Mouse (Mus musculus) embryonic facial prominence, embryonic 13.5 days (tissue): ENCODE data around the gene Dscaml1. TPM values are rescaled to one million over a fixed set of nuclear protein-coding genes. Genes with fewer than 3 reads are reported as not detected.

ENCODE experiments used
- ATAC-seq: fragments of 200-750 bp; cut with Nextera tagmentation; 2 replicates; pipeline ENCODE4 v1.8.0; 2017; ENCODE audit warnings: low read depth; ENCODE audit not compliant: insufficient number of reproducible peaks, insufficient read depth, low FRiP score, low TSS enrichment
- H3K27ac ChIP-seq: fragments of 300-500 bp; sonication (generic); 2 replicates; pipeline ENCODE4 v1.5.1; 2015; ENCODE audit warnings: moderate library complexity, mild to moderate bottlenecking, inconsistent platforms
- H3K27me3 ChIP-seq: fragments of 300-500 bp; sonication (generic); 2 replicates; pipeline ENCODE4 v1.6.1; 2015; ENCODE audit warnings: mild to moderate bottlenecking, inconsistent platforms
- H3K36me3 ChIP-seq: fragments of 300-500 bp; sonication (generic); 2 replicates; pipeline ENCODE4 v1.6.1; 2015; ENCODE audit warnings: mild to moderate bottlenecking, inconsistent platforms
- H3K4me1 ChIP-seq: fragments of 300-500 bp; sonication (generic); 2 replicates; pipeline ENCODE4 v1.6.1; 2015; ENCODE audit warnings: inconsistent platforms
- H3K4me2 ChIP-seq: fragments of 300-500 bp; sonication (generic); 2 replicates; pipeline ENCODE4 v1.6.1; 2015; ENCODE audit warnings: moderate library complexity, mild to moderate bottlenecking, inconsistent platforms
- H3K4me3 ChIP-seq: fragments of 300-500 bp; sonication (generic); 2 replicates; pipeline ENCODE4 v1.5.1; 2015; ENCODE audit warnings: mild to moderate bottlenecking, inconsistent platforms
- H3K9ac ChIP-seq: fragments of 300-500 bp; sonication (generic); 2 replicates; pipeline ENCODE4 v1.6.1; 2015; ENCODE audit warnings: mild to moderate bottlenecking, inconsistent platforms
- H3K9me3 ChIP-seq: fragments of 300-500 bp; sonication (generic); 2 replicates; pipeline ENCODE4 v1.6.1; 2016; ENCODE audit warnings: inconsistent platforms
- WGBS: fragments of 180-500 bp; shearing (Covaris S2); methylation state at CpG from one replicate; pipeline ENCODE4 v1.1.7; 2015; ENCODE audit warnings: mixed read lengths; 5-methylcytosine and 5-hydroxymethylcytosine counted together
- polyA plus RNA-seq: library from polyadenylated mRNA; unstranded; fragments of >200 nt; fragmentation: Nextera tagmentation; extraction: Ambion mirVana; gene quantifications from 2 replicates; pipeline ENCODE4 v1.2.1, GENCODE M21; 2015

The Dscaml1 gene
- polyA plus RNA-seq, 1 experiment from 2014 or later = 0.97 TPM

DNA sequence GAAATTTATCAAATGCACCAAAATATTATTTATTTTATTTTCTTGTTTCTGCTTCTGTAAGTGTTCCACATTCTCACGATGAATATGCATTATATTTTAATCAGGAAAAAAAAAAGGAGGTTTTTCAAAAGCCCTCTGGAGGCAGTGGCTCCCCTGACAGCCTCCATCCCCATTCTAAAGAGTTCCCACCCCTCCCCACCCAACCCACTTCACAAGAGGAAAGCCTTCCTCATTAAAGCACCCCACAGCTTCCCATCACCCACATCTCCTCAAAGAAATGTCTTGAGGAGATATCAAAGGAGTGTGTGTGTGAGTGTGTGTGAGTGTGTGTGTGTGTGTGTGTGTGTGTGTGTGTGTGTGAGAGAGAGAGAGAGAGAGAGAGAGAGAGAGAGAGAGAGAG lies 188.2 kb downstream of the Dscaml1 start:
- 80% methylated on average over 1 of the region's 1 CpGs for WGBS
- H3K4me1 ChIP-seq = no peaks in the 10 kb centered on the region
- no peak overlapping the region for H3K4me2 ChIP-seq
- H3K9ac ChIP-seq = no peak overlapping the region
- no peak overlapping the region for H3K27ac ChIP-seq
- no peaks in the 10 kb centered on the region for H3K36me3 ChIP-seq
- no peak overlapping the region for H3K4me3 ChIP-seq
- ATAC-seq = no peak
- no peaks in the 10 kb centered on the region for H3K9me3 ChIP-seq
- 0 out of 2 replicates have a peak, but pooled peaks cover 4% of the 10 kb centered on the region for H3K27me3 ChIP-seq

- H3K36me3 ChIP-seq = no peaks in the 10 kb centered on the region
- no peak for ATAC-seq
- H3K9ac ChIP-seq = no peak overlapping the region
- H3K27ac ChIP-seq = no peak overlapping the region
- H3K4me1 ChIP-seq = 0 out of 2 replicates have a peak, but pooled peaks cover 2% of the 10 kb centered on the region
- WGBS = 87% methylated on average over 10 of the region's 10 CpGs
- H3K9me3 ChIP-seq = no peaks in the 10 kb centered on the region
- 0 out of 2 replicates have a peak, but pooled peaks cover 4% of the 10 kb centered on the region for H3K27me3 ChIP-seq
- H3K4me3 ChIP-seq = no peak overlapping the region
- no peak overlapping the region for H3K4me2 ChIP-seq
Measured at GRCm38 (mm10) chr9:45617889-45618288, 191.5 kb downstream of the Dscaml1 start.

DNA sequence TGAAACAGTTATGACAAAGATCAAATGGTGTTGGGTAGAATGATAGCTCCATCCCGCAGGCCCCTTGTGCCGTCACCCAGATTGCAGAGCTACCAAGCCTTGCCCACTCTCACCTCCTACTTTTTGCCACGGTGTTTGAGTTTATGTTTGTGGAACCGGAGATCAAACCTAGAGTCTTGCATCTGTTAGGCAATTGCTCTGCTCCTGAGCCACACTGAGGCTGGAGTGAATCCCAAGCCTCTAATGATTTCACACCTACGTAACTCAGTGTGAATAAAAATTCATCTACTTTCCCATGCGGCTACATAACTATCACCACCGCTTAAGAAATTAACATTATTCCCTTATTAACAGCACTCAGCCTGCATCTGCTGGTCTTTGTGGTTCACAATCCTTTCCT lies 192.0 kb downstream of the Dscaml1 start:
- H3K4me3 ChIP-seq = no peak overlapping the region
- H3K36me3 ChIP-seq = no peaks in the 10 kb centered on the region
- H3K9ac ChIP-seq = no peak overlapping the region
- H3K4me2 ChIP-seq = no peak overlapping the region
- H3K27ac ChIP-seq = no peak overlapping the region
- 0 out of 2 replicates have a peak, but pooled peaks cover 4% of the 10 kb centered on the region for H3K4me1 ChIP-seq
- 93% methylated on average over 7 of the region's 7 CpGs for WGBS
- H3K9me3 ChIP-seq = no peaks in the 10 kb centered on the region
- 0 out of 2 replicates have a peak, but pooled peaks cover 4% of the 10 kb centered on the region for H3K27me3 ChIP-seq
- no peak for ATAC-seq

DNA sequence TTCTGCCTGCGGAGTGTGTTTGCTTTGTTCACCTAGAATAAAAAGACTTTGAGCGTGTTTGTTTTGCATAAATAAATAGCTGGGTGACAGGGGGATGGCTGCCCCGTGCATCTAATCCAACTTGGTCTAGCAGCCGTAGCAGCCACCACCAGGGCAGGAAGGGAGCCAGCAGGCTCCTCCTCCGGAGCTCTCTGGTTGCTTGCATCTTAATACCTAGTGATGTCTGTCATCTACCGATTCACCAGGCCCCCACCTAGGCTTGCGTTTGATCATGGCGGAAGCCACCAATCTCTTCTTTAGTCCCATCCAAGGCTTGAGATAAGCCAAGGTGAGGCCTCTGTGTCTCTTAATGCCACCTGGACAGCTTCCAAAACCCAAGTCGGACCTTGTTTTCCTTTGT lies 193.6 kb downstream of the Dscaml1 start:
- Histone ChIP-seq H3K4me1 (0 out of 2 replicates have a peak, but pooled peaks cover 4% of the 10 kb centered on the region), H3K4me2 (no peak overlapping the region), H3K9ac (no peak overlapping the region), H3K27me3 (0 out of 2 replicates have a peak, but pooled peaks cover 4% of the 10 kb centered on the region), H3K27ac (no peak overlapping the region), H3K36me3 (no peaks in the 10 kb centered on the region), H3K9me3 (no peaks in the 10 kb centered on the region), H3K4me3 (no peak overlapping the region)
- ATAC-seq = no peak
- WGBS = 72% methylated on average over 9 of the region's 9 CpGs

GRCm38 (mm10) chr9:45620920-45621319 lies 194.5 kb downstream of the Dscaml1 start:
- H3K9me3 ChIP-seq = no peaks in the 10 kb centered on the region
- ATAC-seq = no peak
- no peak overlapping the region for H3K9ac ChIP-seq
- no peak overlapping the region for H3K4me3 ChIP-seq
- no peak overlapping the region for H3K27ac ChIP-seq
- 88% methylated on average over 4 of the region's 4 CpGs for WGBS
- H3K4me1 ChIP-seq = 0 out of 2 replicates have a peak, but pooled peaks cover 7% of the 10 kb centered on the region
- H3K27me3 ChIP-seq = 0 out of 2 replicates have a peak, but pooled peaks cover 4% of the 10 kb centered on the region
- no peaks in the 10 kb centered on the region for H3K36me3 ChIP-seq
- no peak overlapping the region for H3K4me2 ChIP-seq

GRCm38 (mm10) chr9:45625889-45626446 lies 199.5 kb downstream of the Dscaml1 start:
- ATAC-seq = no peak
- Histone ChIP-seq H3K27ac (no peak overlapping the region), H3K4me3 (no peak overlapping the region), H3K4me1 (0 out of 2 replicates have a peak, but pooled peaks cover 12% of the 10 kb centered on the region), H3K36me3 (no peaks in the 10 kb centered on the region), H3K9me3 (no peaks in the 10 kb centered on the region), H3K4me2 (no peak overlapping the region), H3K27me3 (no peaks in the 10 kb centered on the region), H3K9ac (no peak overlapping the region)
- WGBS = 57% methylated on average over 6 of the region's 6 CpGs

DNA sequence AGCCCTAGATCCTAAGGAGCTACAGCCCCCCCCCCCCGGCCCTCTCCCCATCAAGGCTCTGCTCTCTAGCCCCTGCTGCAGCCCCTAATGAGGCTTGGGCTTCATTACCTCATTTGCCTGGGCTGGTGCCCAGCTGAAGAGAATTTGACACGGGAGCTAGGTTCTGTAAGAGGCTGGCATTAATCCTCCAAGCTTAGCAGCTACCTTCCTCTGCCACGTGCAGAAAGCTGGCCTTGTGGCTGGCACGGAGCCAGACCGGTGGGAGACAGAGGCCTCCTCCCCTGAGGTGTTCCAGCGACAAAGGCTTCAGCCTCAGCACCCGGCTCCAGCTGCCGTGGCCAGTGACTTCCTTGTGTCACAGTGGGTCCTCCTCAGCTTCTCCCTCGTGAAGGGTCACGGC lies 206.1 kb downstream of the Dscaml1 start:
- Histone ChIP-seq H3K27ac (peak overlapping the region; percentile 66), H3K4me2 (no peak overlapping the region), H3K36me3 (no peaks in the 10 kb centered on the region), H3K9ac (no peak overlapping the region), H3K27me3 (no peaks in the 10 kb centered on the region), H3K4me3 (no peak overlapping the region), H3K9me3 (no peaks in the 10 kb centered on the region), H3K4me1 (peaks cover 23% of the 10 kb centered on the region)
- peak; percentile 76; the same call in 1 of the 2 replicates for ATAC-seq
- WGBS = 37% methylated on average over 10 of the region's 10 CpGs

GRCm38 (mm10) chr9:45633036-45633435 lies 206.6 kb downstream of the Dscaml1 start:
- no peak overlapping the region for H3K9ac ChIP-seq
- no peaks in the 10 kb centered on the region for H3K9me3 ChIP-seq
- no peak overlapping the region for H3K4me2 ChIP-seq
- H3K4me1 ChIP-seq = peaks cover 23% of the 10 kb centered on the region
- H3K4me3 ChIP-seq = no peak overlapping the region
- WGBS = 62% methylated on average over 2 of the region's 2 CpGs
- no peaks in the 10 kb centered on the region for H3K36me3 ChIP-seq
- no peaks in the 10 kb centered on the region for H3K27me3 ChIP-seq
- no peak for ATAC-seq
- peak overlapping the region; percentile 66 for H3K27ac ChIP-seq

DNA sequence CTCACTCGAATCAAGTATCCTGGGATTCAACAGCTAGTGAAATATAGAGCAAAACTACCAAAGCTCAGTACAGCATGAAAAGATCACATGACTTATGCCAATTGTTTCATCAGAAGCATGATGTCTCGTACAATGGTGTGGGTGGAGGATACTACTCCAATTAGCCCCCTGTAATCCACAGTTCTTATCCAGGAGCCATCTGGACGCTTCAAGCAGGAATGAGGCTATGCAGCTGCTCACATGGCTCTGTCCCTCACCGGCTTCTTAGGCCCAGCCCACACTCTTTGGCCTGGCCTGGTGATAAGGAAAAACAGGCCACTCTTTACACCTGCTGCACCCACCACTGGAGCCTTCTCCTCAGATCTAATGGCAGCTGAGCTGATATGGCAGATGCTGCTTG lies 208.6 kb downstream of the Dscaml1 start:
- no peak for ATAC-seq
- Histone ChIP-seq H3K9me3 (no peaks in the 10 kb centered on the region), H3K36me3 (no peaks in the 10 kb centered on the region), H3K9ac (no peak overlapping the region), H3K4me1 (peaks cover 23% of the 10 kb centered on the region), H3K4me2 (no peak overlapping the region), H3K27me3 (no peaks in the 10 kb centered on the region), H3K4me3 (no peak overlapping the region), H3K27ac (no peak overlapping the region)
- 79% methylated on average over 4 of the region's 4 CpGs for WGBS

- no peak overlapping the region for H3K4me2 ChIP-seq
- no peak overlapping the region for H3K4me3 ChIP-seq
- no peaks in the 10 kb centered on the region for H3K27me3 ChIP-seq
- no peaks in the 10 kb centered on the region for H3K36me3 ChIP-seq
- H3K9ac ChIP-seq = no peak overlapping the region
- H3K4me1 ChIP-seq = peaks cover 19% of the 10 kb centered on the region
- H3K27ac ChIP-seq = no peak overlapping the region
- no peaks in the 10 kb centered on the region for H3K9me3 ChIP-seq
- ATAC-seq = no peak
- WGBS = 69% methylated on average over 1 of the region's 1 CpGs
Measured at GRCm38 (mm10) chr9:45637346-45637745, 210.9 kb downstream of the Dscaml1 start.

DNA sequence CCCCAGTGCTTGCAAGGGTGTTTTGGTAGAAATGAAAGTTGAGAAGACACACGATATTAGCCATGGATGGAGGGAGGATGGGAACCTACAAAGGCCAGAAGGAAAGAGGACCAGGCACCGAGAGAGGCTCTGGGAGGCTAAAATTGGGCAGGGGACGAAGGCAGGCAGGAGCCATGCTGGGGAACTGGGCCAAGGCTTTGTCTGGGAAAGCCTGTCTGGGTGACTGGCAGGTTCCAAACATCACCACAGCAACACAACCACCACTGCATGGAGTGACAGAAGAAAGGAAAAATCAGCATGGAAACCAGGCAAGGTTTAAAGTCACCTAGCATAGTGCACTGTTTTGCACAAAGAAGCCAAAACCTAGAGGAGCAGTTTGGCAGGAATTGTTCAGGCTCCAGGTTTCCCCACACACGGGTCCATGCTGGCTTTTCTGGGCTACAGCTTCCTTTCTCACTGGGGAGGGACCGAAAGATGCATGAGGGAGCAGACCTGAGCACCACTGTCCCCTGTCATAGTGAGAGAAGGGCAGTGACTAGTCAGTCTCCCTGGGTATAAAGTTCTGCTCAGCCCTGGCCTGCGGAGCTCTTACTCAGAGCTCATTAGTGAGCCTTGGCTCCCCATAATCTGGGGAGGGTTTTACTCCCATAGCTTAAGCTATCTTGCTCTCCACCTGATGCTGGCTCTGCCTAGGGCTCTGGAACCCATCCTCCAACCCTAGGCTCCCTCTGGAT lies 211.9 kb downstream of the Dscaml1 start:
- no peak for ATAC-seq
- peaks cover 9% of the 10 kb centered on the region for H3K4me1 ChIP-seq
- 76% methylated on average over 6 of the region's 6 CpGs for WGBS
- no peak overlapping the region for H3K4me3 ChIP-seq
- no peak overlapping the region for H3K9ac ChIP-seq
- H3K27ac ChIP-seq = no peak overlapping the region
- no peaks in the 10 kb centered on the region for H3K27me3 ChIP-seq
- no peak overlapping the region for H3K4me2 ChIP-seq
- H3K9me3 ChIP-seq = no peaks in the 10 kb centered on the region
- H3K36me3 ChIP-seq = no peaks in the 10 kb centered on the region

DNA sequence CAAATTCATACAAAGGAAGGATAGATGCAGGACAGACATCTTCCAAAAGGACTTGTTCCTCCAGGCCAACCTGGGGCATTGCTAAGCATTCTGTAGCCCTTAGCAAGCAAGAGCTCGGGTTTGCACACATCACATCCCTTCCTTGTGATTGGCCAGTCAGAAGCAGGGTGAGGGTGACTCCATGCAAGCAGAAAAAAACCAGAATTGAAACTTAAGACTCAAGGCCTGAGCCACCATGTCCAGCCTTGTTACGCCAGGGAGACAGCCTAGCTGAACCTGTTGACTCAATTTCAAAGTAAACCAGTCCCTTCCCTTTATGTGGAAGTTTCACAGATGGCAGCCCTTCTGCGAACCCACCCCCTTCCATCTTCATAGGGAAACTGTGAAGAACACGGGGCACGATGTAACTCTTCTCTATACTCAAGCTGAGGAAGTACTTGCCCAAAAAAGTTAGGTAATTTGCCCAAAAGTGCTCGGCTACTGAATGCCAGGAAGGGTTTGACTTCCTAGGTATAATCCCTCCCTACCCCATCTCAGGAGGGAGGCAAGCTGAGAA lies 218.5 kb downstream of the Dscaml1 start:
- H3K27ac ChIP-seq = no peak overlapping the region
- H3K9me3 ChIP-seq = no peaks in the 10 kb centered on the region

More for the DNA sequence above, 218.5 kb downstream of the Dscaml1 start:
- Histone ChIP-seq H3K9ac (no peak overlapping the region), H3K4me2 (no peak overlapping the region), H3K27me3 (no peaks in the 10 kb centered on the region), H3K4me1 (peaks cover 5% of the 10 kb centered on the region; the same call in 1 of the 2 replicates), H3K36me3 (no peaks in the 10 kb centered on the region), H3K4me3 (no peak overlapping the region)
- whole genome bisulfite sequencing = 61% methylated on average over 6 of the region's 6 CpGs
- ATAC-seq = no peak
